Mouse (Mus musculus) layer of hippocampus, postnatal 14 days (tissue): ENCODE measurements around the gene Mms22l. TPM values are rescaled to one million over a fixed set of nuclear protein-coding genes. Genes with fewer than 3 reads are reported as not detected.
"Not testable (repeated sequence)": the region's sequence is repeated elsewhere in the genome, so short reads cannot be mapped to it uniquely, and the experiment has no call there.

Experiments used
- DNase-seq, 2 experiments: peaks; one replicate each; pipeline ENCODE4 v3.0.0; 2021 to 2022; ENCODE audit warnings: low spot score in 2 of 2, mixed read lengths in 1 of 2
- total RNA-seq, 2 experiments: library from RNA; stranded (reverse); gene quantifications; 2 replicates each; pipeline ENCODE4 v1.2.3; 2021

Mms22l gene
- total RNA-seq, 2 experiments from 2014 or later = 1.2 to 1.9 TPM

DNA sequence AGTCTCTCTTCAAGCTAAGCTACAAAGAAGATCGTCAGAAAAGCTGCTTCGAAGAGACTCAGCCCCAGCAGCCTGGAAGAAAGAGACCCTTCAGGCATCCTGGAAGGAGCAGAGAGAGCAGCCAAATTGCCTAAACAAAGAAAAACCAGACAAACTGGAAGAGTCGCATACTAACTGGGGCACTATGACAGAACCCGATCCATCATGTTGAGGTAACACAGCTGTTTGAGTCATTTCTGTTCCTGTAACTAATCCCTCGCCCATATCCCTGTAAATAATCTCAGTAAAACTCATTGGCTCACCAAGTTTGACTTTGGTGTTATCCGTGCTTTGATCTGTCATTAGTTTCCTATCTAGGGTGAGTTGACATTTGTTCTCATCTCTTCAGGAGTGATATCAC, 123.8 kb downstream of the Mms22l start:
- DNase-seq = no peak

DNA sequence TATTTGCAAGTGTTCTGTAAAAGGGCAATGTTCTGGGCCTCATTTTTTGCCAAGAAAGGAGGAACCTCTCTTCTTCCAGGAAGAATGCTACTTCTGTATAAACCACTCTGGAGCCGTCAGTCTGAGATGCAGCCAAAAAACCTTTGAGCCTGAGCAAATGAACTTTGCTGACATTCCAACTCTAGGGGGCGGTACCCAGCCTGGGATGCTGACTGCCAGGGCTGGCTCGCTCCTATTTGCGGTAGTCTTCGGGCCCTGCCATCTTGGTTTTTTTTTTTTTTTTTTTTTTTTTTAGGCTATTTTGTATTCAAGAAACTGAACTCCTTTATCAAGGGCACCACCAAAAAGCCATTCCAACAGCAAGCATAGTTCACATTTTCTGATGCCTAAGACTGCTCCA, 124.2 kb downstream of the Mms22l start:
- DNase-seq = peak in 1 of 2 experiments; percentile 29

DNA sequence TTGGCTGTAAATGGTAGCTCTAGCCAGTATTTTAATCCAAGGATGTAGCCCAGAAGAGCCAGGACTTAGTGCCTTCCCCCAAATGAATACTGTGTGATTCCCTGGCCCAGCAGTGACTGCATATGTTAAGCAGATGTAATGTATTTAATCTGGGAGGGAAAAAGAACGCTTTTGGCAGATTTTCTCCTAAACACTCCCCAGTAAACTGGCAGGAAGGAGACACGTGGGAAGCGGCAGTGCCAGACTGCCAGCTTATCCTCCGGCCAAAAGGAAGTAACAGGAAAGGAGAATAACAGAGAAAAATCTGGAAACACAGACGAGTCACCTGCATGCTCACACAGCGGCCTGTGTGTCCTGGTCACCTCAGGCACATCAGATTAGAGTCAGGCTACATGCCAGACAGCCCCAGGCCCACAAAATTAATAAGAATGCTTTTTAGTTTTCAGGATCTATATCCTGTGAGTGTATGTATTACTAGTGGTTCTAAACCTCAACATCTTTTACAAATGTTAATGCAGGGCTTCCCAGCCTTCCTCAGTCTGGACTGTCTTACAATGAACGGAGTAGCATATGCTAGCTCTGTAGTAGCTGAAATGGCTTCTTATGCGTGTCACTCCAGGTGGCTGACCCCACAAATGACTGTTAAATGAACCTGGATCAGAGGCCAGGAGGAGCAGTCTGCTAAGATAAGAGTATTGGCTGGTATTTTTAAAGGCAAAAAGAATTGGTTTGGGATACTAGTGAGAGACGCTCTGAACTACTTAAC, 125.4 kb downstream of the Mms22l start:
- DNase-seq = peak; percentile 31 to 57

DNA sequence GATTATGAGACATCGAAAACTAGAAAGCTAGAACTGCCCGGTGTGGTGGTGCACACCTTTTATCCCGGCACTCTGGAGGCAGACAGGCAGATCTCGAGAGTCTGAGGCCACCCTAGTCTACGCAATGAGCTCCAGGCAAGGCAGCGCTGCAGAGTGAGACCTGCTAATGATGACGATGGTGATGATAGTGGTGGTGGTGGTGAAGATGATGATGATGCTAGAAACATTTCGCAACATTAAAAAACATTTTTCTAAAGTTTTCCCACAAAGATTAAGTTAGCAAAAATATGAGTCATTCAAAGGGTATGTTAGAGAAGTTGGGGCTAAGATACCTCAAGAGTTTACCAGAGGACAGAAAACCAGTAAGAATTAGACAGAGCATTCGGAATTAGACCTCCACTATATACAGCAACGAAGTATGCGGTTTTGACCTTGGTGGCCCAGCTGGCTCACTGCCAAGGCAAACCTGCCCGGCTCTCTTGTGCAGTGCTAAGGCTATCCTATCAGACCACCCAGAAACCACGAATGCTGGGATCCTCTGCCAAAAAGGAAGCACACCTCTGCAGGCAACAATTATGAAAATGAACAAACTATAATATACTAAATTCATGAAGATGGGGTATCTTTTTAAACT, 129.8 kb downstream of the Mms22l start:
- no peak for DNase-seq

DNA sequence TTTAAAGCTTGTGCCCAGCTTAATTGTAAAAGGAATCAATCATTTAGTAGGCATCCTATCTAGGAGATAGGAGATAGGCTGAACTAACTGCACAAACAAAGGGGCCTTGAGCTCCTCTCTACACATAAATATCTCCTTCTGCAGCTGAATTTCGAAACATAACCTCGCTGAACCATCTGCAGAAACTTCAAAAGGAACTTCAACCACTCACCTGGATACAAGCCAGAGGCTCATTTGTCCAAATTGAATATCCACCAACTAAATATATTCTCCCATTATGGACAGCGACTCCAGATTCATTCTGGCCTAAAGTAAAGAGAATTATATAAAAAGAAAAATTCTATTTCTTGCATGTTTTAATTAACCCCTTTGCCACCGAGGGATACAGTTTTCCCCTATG, 130.4 kb downstream of the Mms22l start:
- no peak for DNase-seq

DNA sequence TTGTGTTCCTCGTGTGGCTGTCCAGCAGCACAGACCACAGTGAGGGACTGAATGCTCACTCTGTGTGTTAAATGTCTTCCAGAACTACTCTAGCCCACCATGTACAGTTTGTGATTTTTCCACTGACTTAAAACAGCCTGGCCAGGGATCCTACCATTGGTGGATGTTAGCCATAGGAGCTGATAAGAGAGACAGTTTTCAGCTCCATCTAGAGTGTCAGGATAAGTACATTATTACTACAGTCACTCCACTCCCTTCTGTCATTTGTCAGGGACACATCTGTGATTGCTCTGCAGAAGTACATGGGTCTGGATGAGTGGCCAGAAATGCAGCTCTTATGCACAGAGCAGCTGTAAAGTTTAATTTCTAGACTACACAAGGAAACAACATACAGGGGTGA, 131.6 kb downstream of the Mms22l start:
- no peak for DNase-seq

DNA sequence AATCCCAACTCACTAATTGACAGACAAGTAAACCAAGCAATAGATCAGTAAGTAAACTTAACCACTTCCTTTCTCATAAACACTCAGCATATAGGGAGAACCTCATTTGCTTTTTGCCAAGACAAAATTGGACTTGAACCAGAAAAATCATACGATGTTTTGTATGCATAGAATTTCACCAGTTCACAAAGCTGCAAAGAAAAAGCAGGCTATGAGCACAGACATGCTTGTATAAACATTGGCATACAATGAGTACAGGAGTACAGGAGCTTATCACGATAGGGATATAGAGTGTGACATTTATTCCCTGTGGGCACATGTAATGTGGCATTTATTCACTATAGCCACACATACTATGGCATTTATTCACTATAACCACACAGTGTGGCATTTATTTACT, 134.2 kb downstream of the Mms22l start:
- no peak for DNase-seq

DNA sequence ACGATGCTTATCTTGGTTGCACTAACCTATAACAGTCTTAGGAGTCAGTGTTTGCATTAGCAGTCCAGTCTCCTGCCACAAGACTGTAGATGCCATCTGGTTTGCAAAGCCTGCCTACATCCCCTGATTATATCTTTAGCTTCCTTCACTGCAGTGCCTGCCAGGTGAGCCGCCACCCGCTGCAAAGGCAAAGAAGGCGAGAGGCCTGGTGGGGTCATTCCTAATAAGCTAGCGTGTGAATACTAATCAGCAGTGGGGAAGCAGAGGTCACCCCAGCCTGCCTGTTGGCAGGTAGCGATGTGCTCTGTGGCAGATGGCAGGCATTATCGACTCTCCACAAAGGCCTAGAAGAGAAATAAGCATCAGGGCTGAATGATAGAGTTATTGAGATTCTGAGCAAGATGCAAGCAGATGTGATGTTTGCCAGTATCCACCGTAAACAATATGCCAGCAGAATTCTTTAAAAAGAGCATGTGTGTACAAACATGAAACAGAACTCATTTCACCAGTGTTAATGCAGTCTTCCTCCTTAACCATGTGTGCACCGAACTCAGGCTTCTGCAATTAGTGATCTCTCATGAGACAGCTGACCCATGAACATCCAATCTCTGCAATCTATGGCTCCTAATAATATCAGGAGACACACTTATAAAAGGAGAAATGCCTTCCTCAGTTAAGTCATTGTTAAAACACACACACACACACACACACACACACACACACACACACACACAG, 135.1 kb downstream of the Mms22l start:
- DNase-seq = no peak

DNA sequence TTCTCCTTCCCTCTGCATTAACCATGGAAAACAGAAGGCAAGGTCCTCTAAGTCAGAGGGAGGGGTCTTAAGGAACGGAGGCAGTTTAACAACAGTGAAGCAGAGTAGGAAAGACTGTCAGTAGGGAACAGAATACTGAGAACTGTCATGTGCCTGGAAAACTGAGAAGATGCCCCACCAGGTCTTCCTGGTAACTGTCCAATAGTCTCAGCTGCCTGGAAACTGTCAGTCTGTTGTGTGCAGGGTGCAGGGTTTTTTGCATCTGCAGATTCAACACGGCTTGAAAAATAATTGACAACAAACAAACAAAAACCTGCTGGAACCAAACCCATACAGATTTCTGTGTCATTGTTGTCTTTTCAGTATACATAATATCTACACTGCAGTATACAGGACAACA, 146.1 kb downstream of the Mms22l start:
- DNase-seq = no peak

DNA sequence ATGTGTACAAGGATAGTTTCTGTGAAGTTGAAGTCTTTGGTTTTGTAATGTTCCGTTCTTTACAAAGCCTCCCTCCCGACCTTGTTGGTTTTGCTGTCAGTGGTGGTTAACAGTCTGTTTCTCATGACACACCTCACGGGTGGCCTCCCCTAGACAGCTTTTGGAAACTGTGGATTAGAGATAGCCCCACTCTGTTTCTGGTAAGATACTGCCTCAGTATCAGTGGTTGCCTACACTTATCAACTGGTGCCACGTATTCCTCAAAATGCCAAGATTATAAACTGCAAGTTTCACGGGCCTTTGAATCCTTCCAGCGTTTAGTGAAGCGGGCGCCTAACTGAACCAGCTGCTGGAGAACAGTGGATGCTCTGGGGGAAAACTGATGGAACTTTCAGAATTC, 148.5 kb downstream of the Mms22l start:
- not testable (repeated sequence) for DNase-seq
